Mouse (Mus musculus) heart, postnatal 36 days (tissue): Measurements from ENCODE around the gene Fam170b. TPM values are rescaled to one million over a fixed set of nuclear protein-coding genes. Genes with fewer than 3 reads are reported as not detected.

Experiments used
- DNase-seq, 2 experiments: peaks; one replicate each; pipeline ENCODE4 v3.0.0; 2021 to 2022
- intact Hi-C: fragments of 180-260 bp; cut with DNase I; formaldehyde crosslinking; loops from one replicate; pipeline ENCODE4 v1.15.1; 2025
- total RNA-seq, 2 experiments: library from RNA; stranded (reverse); gene quantifications; 2 replicates each; pipeline ENCODE4 v1.2.3; 2021

Gene Fam170b
- under 1 TPM in 1 of 2 experiments, not detected in 1; 0.17 TPM for total RNA-seq

DNA sequence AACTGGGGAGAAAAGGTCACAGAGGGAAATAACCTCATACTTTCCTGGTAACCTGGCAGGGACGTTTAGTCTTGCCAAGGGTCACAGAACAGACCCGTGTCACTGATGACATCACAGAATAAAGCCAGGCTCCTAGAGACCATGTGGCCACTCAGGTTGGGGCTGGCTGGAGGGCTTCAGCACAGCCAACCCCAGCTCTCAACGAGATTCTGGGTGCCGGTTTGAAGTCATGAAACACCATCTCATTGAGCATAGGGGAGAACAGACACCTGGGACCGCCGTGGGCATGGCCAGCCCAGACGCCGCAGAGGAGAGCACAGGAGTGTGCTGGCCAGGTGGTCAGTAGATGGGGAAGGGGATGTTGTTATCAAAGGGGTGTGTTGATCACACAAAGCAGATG is at the start of gene Fam170b:
Gene Fam170b, plus strand, starts transcription at position 116 of the 400 bp plus-strand sequence.
- DNase-seq, result no peak
- intact Hi-C loops, result no loop called here

DNA sequence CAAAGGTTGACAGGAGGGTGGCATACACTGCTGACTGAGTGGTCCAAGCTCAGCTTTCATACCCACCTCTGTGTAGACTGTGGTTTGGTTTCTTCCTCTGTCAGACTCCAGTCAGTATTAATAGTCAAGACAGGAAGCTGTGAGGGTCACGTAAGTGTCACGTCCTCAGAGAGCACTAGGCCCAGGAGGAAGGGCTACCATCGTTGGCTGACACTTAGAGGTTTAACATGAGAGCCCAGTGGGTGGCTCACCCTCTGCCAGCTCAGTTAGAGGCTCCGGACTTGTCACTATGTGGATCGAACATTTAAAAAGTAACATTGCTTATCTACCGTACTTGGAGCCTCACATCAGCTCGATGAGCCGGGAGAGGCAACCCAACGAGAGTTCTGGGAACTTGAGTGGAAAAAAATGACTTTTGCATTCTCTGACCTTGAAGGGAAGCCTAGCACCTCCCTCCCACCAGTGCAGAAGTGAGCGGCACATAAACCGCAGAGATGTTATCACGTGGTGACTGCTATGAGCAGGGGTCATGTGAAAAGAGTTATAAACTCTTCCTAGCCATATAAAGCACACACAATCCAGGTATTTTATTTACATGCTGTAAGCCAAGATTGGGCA is 49.5 kb upstream of the Fam170b start:
- DNase-seq, result peak; percentile 5 to 11
- intact Hi-C loops, result no loop called here

DNA sequence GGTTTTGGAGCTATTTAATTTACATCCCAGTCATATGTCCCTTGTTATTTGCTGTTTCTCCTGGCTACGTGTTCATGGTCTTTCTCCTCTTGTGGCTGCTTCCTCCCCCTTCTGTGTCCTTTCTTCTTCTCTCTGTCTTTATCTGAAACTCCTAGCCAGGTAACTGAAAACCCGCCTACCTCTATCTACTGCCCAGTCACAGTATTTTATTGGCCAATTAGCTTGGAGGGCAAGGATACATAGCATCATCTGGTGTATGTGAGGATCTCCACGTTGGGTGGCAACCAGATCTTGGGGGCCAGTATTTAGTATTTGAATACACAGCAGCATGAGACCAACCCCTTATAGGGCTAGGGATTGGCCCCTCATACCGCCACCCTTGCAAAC is 49.0 kb upstream of the Fam170b start:
- intact Hi-C loops, result no loop called here

GRCm38 (mm10) chr14:32785556-32786130 is 48.1 kb upstream of the Fam170b start, which contains the start of gene Tmem273:
Tmem273 (plus strand) TSS chr14:32785963.
- DNase-seq, result peak in 1 of 2 experiments; percentile 8
- intact Hi-C loops, result no loop called here

More for the DNA sequence above, 49.0 kb upstream of the Fam170b start:
- no peak for DNase-seq

DNA sequence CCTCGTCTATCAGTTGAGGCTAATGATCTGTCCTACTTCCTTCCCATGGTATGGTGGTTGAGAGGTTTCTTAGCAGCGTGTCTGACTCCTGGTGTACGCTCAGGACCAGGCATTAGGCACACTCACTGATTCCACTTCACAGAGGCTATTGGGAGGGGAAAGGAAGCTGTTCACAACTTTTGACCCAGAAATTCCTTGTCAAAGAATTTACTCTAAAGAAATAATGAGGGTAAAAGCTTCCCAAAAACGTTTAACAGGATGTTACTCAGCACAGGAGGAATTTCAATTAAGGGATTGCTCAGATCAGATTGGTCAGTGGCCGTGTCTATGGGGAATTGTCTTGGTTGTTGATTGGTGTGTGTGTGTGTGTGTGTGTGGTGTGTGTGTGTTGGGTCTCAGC is 46.1 kb upstream of the Fam170b start:
- DNase-seq, result no peak
- intact Hi-C loops, result no loop called here

DNA sequence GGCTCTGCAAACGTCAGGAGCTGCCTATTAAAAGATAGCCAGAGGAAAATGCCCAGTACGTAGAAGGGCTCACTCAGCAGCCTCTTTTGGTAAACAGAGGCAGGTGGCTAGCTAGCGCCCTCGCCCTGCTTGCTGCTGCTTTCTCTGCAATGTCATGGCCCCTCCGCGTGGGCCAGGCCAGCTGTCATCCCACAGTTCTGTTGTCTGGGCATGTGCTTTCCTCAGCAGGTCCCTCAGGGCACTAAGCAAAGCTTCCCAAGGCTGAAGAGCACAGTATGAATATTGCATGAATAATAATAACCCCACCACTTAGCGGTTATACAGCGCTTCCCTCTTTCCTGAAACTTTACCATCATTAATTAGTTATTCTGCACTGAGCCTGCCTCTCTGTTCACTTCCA is 37.4 kb upstream of the Fam170b start:
- intact Hi-C loops, result no loop called here
- DNase-seq, result no peak

GRCm38 (mm10) chr14:32797803-32798202 is 36.0 kb upstream of the Fam170b start:
- DNase-seq, result no peak
- intact Hi-C loops, result no loop called here

DNA sequence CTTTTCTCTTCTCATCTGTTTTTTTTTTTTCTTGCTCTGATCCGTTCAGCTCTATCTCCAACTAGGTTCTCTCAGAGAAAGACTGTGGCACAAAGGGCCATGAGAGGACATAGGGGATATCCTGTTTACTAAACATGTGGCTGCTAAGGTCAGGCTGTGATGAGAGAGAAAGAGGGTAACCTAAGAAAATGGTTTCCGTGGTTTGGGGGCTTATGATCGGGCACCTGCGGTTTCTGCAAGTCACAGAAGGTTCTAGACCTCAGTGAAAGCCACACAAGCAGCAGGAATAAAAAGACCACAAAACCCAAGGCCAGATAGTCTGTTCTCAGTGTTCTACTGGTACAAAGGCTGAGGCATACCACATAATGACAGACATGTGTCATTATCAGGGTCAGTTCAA is 35.4 kb upstream of the Fam170b start:
- no peak for DNase-seq
- intact Hi-C loops, result no loop called here

- no peak for DNase-seq
- intact Hi-C loops, result loop anchor here (2.0 kb wide), 1 partner anchor 27 kb away; no protein-coding TSS in a partner anchor
These were observed 33.7 kb upstream of the Fam170b start for GRCm38 (mm10) chr14:32800048-32800447.

DNA sequence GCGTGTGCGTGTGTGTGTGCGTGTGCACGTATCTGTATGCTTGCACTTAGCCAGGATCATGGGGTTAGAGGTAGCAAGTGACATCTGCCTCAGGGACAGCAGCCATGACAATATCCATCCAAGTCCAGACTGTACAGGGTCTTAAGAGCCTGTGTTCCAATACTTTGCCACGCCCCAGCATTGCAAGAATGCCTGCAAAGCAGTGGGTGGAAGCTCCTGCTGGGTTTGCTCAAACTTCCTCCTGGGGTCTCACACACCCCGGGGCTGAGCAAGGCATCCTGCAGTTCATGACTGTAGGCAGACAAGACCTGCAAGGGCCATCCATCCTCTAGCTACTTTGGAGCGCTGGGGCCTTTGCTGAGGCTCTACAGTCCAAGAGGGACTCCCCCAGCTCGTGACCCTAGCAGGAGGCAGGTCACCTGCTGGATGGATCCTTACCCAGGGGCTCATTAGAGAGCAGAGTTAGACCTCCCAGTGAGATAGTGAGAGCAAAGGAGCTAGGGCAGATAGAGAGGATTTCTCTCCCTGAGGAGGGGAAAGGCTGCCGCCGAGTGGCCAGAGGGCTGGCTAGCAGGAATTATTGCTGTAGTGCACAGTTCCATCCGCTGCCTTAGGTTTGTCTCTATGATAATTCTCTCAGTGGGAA is 32.6 kb upstream of the Fam170b start:
- intact Hi-C loops, result loop anchor here (2.0 kb wide), 1 partner anchor 28 kb away; no protein-coding TSS in a partner anchor
- peak; percentile 25 to 36 for DNase-seq

- no peak for DNase-seq
- intact Hi-C loops, result loop anchor here (2.0 kb wide), 1 partner anchor 29 kb away; no protein-coding TSS in a partner anchor
These were observed 32.1 kb upstream of the Fam170b start for GRCm38 (mm10) chr14:32801662-32802024.

DNA sequence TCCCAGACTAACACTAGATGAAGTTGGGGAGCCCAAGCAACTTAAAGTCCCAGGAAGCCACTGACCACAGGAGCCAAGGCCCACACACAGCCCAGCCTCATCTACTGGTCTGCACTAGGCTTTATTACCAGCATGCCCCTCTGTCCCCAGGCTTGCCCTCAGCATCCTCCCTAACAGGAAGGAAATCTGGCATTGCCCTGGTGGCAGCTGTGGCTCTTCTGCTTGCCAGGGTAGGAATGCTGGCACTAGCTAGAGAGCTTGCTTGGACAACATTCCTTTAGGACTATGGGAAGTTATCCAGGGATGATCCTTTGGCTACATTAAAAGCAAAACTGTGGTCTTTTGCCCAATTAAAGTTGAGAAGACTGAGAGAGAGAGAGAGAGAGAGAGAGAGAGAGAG is 23.7 kb upstream of the Fam170b start:
- no peak for DNase-seq
- intact Hi-C loops, result loop anchor here (5.0 kb wide), 1 partner anchor 38 kb away; no protein-coding TSS in a partner anchor

DNA sequence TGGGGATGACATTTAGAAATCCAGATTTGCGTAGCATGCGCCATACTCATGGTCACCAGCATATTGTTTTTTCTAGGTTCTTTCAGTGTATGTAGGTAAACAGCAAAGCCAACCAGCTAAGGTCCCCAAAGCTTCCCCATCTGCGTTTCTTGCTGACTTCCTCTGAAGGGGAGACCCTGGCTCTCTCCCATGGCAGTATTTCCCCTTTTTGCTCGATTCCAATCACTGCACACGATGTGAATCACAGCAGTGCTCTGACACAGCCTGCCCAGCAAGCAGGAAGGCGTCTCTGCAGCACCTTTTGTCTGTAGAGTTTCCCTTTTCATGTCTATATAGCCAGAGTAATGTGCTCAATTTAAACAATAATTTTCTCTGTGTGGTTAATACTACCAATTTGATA is 21.3 kb upstream of the Fam170b start:
- intact Hi-C loops, result loop anchor here (5.0 kb wide), 1 partner anchor 40 kb away; no protein-coding TSS in a partner anchor
- no peak for DNase-seq

- intact Hi-C loops, result loop anchor here (5.0 kb wide), 2 partner anchors 43 to 147 kb away; no protein-coding TSS in a partner anchor
- DNase-seq, result no peak
These were observed 18.8 kb upstream of the Fam170b start for GRCm38 (mm10) chr14:32814961-32815360.

GRCm38 (mm10) chr14:32816533-32816932 is 17.2 kb upstream of the Fam170b start:
- intact Hi-C loops, result loop anchor here (5.0 kb wide), 1 partner anchor 146 kb away; no protein-coding TSS in a partner anchor
- DNase-seq, result no peak

- peak in 1 of 2 experiments; percentile 37 for DNase-seq
- intact Hi-C loops, result loop anchor here (5.0 kb wide), 1 partner anchor 145 kb away; no protein-coding TSS in a partner anchor
These were observed 16.5 kb upstream of the Fam170b start for GRCm38 (mm10) chr14:32817258-32817657.

DNA sequence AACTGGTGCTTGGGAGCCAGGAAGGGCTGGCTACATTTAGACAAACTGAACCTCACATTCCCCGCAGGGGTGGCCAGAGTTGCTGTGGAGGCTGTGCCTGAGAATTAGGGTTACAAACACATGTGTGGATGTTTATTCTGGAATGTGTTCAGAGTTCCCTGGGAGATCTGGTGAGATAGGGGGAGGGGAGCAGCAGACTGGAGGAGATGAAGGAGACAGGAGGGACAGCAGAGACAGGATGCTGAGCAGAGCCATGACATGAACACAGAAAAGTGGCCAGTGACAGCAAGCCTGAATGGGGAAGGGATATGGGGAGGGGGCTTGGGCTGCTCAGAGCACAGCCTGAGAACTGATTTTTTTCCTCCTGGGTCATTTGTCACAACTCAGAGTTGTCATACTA is 14.5 kb upstream of the Fam170b start:
- DNase-seq, result no peak
- intact Hi-C loops, result loop anchor here (5.0 kb wide), 1 partner anchor 143 kb away; no protein-coding TSS in a partner anchor

GRCm38 (mm10) chr14:32822812-32823211 is 10.9 kb upstream of the Fam170b start:
- DNase-seq, result no peak
- intact Hi-C loops, result no loop called here

DNA sequence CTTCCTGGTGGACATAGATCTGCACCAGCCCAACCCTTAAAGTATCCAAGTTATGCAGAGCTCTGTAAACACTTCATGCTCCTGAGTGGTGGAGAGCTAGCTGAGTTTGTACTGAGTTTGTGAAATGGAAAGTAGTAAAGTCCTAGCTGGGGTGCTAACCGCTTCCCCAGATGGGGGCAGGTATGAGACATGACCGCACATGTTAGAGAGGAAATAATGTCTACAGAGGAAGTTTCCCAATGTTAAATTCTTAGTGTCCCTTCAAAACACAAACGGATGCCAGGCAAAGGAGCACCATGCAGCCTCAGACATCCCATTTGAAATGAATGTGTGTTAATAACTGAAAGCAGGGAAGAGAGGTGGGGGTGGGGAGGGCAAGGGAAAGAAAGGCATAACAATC is 9.9 kb upstream of the Fam170b start:
- DNase-seq, result no peak
- intact Hi-C loops, result no loop called here

DNA sequence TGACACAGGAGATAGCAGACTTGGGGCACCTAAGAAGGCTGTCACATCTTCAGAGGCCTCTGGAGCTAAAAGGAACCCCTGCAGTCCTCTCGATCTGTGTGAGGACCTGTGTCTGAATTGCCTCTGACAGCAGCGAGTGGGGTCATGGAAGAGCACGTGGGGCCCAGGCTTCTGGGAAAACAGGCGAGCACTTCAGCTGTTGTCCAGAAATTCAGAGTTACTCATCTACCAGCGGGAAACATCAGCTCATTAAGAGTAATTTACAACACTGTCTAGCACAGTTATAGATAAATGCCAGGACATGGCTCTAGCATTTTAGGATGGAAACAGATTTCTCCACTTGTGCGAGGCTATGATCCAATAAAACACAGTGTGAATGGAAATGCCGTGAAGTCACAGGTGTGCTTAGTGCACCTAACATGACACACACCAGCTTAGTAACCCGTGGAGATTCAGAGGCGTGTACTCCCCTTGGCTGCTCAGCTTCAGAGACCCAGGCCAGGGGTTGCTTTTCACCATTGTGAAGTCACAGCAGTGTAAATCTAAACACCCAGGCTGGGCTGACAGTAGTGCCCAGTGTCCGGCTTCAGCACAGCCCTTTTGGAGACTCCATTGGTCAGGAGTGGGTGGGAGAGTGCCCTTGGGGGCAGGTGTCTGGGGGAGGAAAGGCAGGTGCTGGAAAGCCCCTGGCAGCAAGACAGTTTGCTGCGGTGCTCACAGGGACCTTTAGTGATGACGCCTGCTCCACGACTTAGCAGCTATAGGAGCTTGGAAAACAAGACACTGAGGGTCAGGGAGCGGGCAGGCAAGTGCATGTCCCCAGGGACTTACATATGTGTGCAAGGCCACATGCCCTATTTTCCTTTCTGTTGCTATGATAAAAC is 9.3 kb upstream of the Fam170b start:
- intact Hi-C loops, result no loop called here
- no peak for DNase-seq
